29 mouse cellular contexts compared by ENCODE assay signal in genomic region chr19:22518508-22518907, GRCm38 (mm10).
DNase-seq lines count a peak whose midpoint lies in the region; ATAC-seq lines count a peak whose summit lies in the region.
"Had no signal": no experiment of that assay in that cellular context is flagged by ENCODE, and none has a peak within 500 bp of the region (broad histone marks: within the 10 kb centered on the region; RNA-seq: fewer than 3 reads in every experiment).

No protein-coding gene starts in this region.

- no peaks in the 10 kb centered on the region for H3K9me3 ChIP-seq in hindbrain, embryonic 13.5 days
- no peaks in the 10 kb centered on the region for H3K9me3 ChIP-seq in hindbrain, embryonic 11.5 days (ENCODE audit: control insufficient read depth, low read length)
- no peaks in the 10 kb centered on the region for H3K9me3 ChIP-seq in midbrain, embryonic 16.5 days (replicated peaks; ENCODE audit: control insufficient read depth, low read length, poor library complexity, severe bottlenecking)
- no peaks in the 10 kb centered on the region for H3K9me3 ChIP-seq in midbrain, embryonic 11.5 days (ENCODE audit: control insufficient read depth, low read length)
- no peaks in the 10 kb centered on the region for H3K9me3 ChIP-seq in neural tube, embryonic 14.5 days (ENCODE audit: control insufficient read depth, low read length)
- H3K9me3 ChIP-seq: embryonic facial prominence, embryonic 13.5 days; forebrain, embryonic 15.5 days; heart, embryonic 13.5 days; intestine, embryonic 15.5 days; limb, embryonic 15.5 days; liver, embryonic 13.5 days had no signal

- H3K4me1 ChIP-seq in hindbrain, embryonic 13.5 days (replicated peaks), result no peaks in the 10 kb centered on the region
- no peaks in the 10 kb centered on the region for H3K4me1 ChIP-seq in hindbrain, embryonic 11.5 days (replicated peaks; ENCODE audit: control insufficient read depth, insufficient read depth, low read length)
- H3K4me1 ChIP-seq in midbrain, embryonic 16.5 days (ENCODE audit: control insufficient read depth, insufficient read depth, low read length), result no peaks in the 10 kb centered on the region
- H3K4me1 ChIP-seq in midbrain, embryonic 11.5 days (ENCODE audit: control insufficient read depth, insufficient read depth, low read length), result no peaks in the 10 kb centered on the region
- no peaks in the 10 kb centered on the region for H3K4me1 ChIP-seq in neural tube, embryonic 14.5 days (ENCODE audit: control insufficient read depth, insufficient read depth, low read length)
- H3K4me1 ChIP-seq: embryonic facial prominence, embryonic 13.5 days; forebrain, embryonic 15.5 days; heart, embryonic 13.5 days; intestine, embryonic 15.5 days; limb, embryonic 15.5 days; liver, embryonic 13.5 days had no signal

- 59% methylated on average over 6 of the region's 6 CpGs for WGBS in hindbrain, embryonic 13.5 days
- 78% methylated on average over 6 of the region's 6 CpGs for WGBS in hindbrain, embryonic 11.5 days
- WGBS in midbrain, embryonic 16.5 days, result 59% methylated on average over 6 of the region's 6 CpGs
- 79% methylated on average over 6 of the region's 6 CpGs for WGBS in midbrain, embryonic 11.5 days
- WGBS in neural tube, embryonic 14.5 days, result 37% methylated on average over 6 of the region's 6 CpGs

- DNase-seq in hindbrain, embryonic 11.5 days (ENCODE audit: low spot score), result no peak
- DNase-seq in midbrain, embryonic 11.5 days (ENCODE audit: low spot score, missing footprints), result no peak
- DNase-seq in forelimb bud, embryonic 11.5 days (ENCODE audit: low read depth, low spot score), result peak; percentile 17
- no peak for DNase-seq in urinary bladder, postnatal 14 days (ENCODE audit: low spot score)
- DNase-seq: adrenal gland, postnatal 14 days; cerebellum, adult 18-20 months; cerebellum, postnatal 10 days; gastrocnemius, postnatal 10 days; heart, postnatal 10 days; kidney, adult 2 months; kidney, postnatal 36 days; liver, embryonic 13.5 days; lung, adult 18-20 months; lung, postnatal 4 days; thymus, adult 18-20 months; thymus, postnatal 25 days had no signal

- H3K4me2 ChIP-seq in hindbrain, embryonic 13.5 days, result no peak overlapping the region
- H3K4me2 ChIP-seq in hindbrain, embryonic 11.5 days (replicated peaks; ENCODE audit: low read depth, low read length), result no peak overlapping the region
- H3K4me2 ChIP-seq in midbrain, embryonic 16.5 days (ENCODE audit: low read length), result no peak overlapping the region
- no peak overlapping the region for H3K4me2 ChIP-seq in midbrain, embryonic 11.5 days
- H3K4me2 ChIP-seq in neural tube, embryonic 14.5 days (ENCODE audit: low read depth, low read length), result no peak overlapping the region
- H3K4me2 ChIP-seq: embryonic facial prominence, embryonic 13.5 days; forebrain, embryonic 15.5 days; heart, embryonic 13.5 days; intestine, embryonic 15.5 days; limb, embryonic 15.5 days; liver, embryonic 13.5 days had no signal

- no peak overlapping the region for H3K27ac ChIP-seq in hindbrain, embryonic 13.5 days
- no peak overlapping the region for H3K27ac ChIP-seq in hindbrain, embryonic 11.5 days (ENCODE audit: low read depth, low read length)
- no peak overlapping the region for H3K27ac ChIP-seq in midbrain, embryonic 16.5 days (ENCODE audit: low read length)
- no peak overlapping the region for H3K27ac ChIP-seq in midbrain, embryonic 11.5 days (ENCODE audit: low read depth, low read length)
- no peak overlapping the region for H3K27ac ChIP-seq in neural tube, embryonic 14.5 days (ENCODE audit: low read depth, low read length)
- H3K27ac ChIP-seq: embryonic facial prominence, embryonic 13.5 days; forebrain, embryonic 15.5 days; heart, embryonic 13.5 days; intestine, embryonic 15.5 days; layer of hippocampus, adult 2 months; left cerebral cortex, adult 2 months; limb, embryonic 15.5 days; liver, embryonic 13.5 days; stomach, postnatal 0 days had no signal

- no peak overlapping the region for H3K9ac ChIP-seq in hindbrain, embryonic 13.5 days
- H3K9ac ChIP-seq in hindbrain, embryonic 11.5 days (ENCODE audit: low read depth, low read length), result no peak overlapping the region
- H3K9ac ChIP-seq in midbrain, embryonic 16.5 days (ENCODE audit: low read depth, low read length), result no peak overlapping the region
- H3K9ac ChIP-seq in midbrain, embryonic 11.5 days (ENCODE audit: low read length), result no peak overlapping the region
- no peak overlapping the region for H3K9ac ChIP-seq in neural tube, embryonic 14.5 days (replicated peaks; ENCODE audit: low read depth, low read length)
- H3K9ac ChIP-seq: embryonic facial prominence, embryonic 13.5 days; forebrain, embryonic 15.5 days; heart, embryonic 13.5 days; intestine, embryonic 15.5 days; limb, embryonic 15.5 days; liver, embryonic 13.5 days had no signal

- ATAC-seq in hindbrain, embryonic 13.5 days (ENCODE audit: low FRiP score), result peak; percentile 68; the same call in 1 of the 2 replicates
- ATAC-seq in hindbrain, embryonic 11.5 days (ENCODE audit: low FRiP score), result no peak
- ATAC-seq in midbrain, embryonic 16.5 days, result peak; percentile 80; the same call in 1 of the 2 replicates
- no peak for ATAC-seq in midbrain, embryonic 11.5 days (ENCODE audit: low FRiP score)
- peak; percentile 74 for ATAC-seq in neural tube, embryonic 14.5 days (ENCODE audit: low read depth)
- ATAC-seq: CD4-positive, CD25-positive, alpha-beta regulatory T cell, adult 4 months; forebrain, embryonic 15.5 days; intestine, embryonic 15.5 days; lung, postnatal 0 days had no signal

- no peaks in the 10 kb centered on the region for H3K36me3 ChIP-seq in hindbrain, embryonic 13.5 days
- H3K36me3 ChIP-seq in hindbrain, embryonic 11.5 days (ENCODE audit: control insufficient read depth, insufficient read depth, low read length), result no peaks in the 10 kb centered on the region
- no peaks in the 10 kb centered on the region for H3K36me3 ChIP-seq in midbrain, embryonic 16.5 days (ENCODE audit: control insufficient read depth, insufficient read depth, low read length)
- no peaks in the 10 kb centered on the region for H3K36me3 ChIP-seq in midbrain, embryonic 11.5 days (ENCODE audit: control insufficient read depth, insufficient read depth, low read length)
- H3K36me3 ChIP-seq in neural tube, embryonic 14.5 days (ENCODE audit: control insufficient read depth, insufficient read depth, low read length), result no peaks in the 10 kb centered on the region
- H3K36me3 ChIP-seq: embryonic facial prominence, embryonic 13.5 days; forebrain, embryonic 15.5 days; heart, embryonic 13.5 days; intestine, embryonic 15.5 days; limb, embryonic 15.5 days; liver, embryonic 13.5 days had no signal

- H3K27me3 ChIP-seq in hindbrain, embryonic 13.5 days, result no peaks in the 10 kb centered on the region
- no peaks in the 10 kb centered on the region for H3K27me3 ChIP-seq in hindbrain, embryonic 11.5 days (ENCODE audit: control insufficient read depth, insufficient read depth, low read length)
- no peaks in the 10 kb centered on the region for H3K27me3 ChIP-seq in midbrain, embryonic 16.5 days (ENCODE audit: control insufficient read depth, insufficient read depth, low read depth, low read length)
- H3K27me3 ChIP-seq in midbrain, embryonic 11.5 days (ENCODE audit: control insufficient read depth, insufficient read depth, low read length), result no peaks in the 10 kb centered on the region
- H3K27me3 ChIP-seq in neural tube, embryonic 14.5 days (ENCODE audit: control insufficient read depth, insufficient read depth, low read length), result no peaks in the 10 kb centered on the region
- H3K27me3 ChIP-seq: embryonic facial prominence, embryonic 13.5 days; forebrain, embryonic 15.5 days; heart, embryonic 13.5 days; intestine, embryonic 15.5 days; limb, embryonic 15.5 days; liver, embryonic 13.5 days had no signal

- no peak overlapping the region for H3K4me3 ChIP-seq in hindbrain, embryonic 13.5 days
- H3K4me3 ChIP-seq in hindbrain, embryonic 11.5 days (ENCODE audit: low read depth, low read length), result no peak overlapping the region
- no peak overlapping the region for H3K4me3 ChIP-seq in midbrain, embryonic 16.5 days (ENCODE audit: low read depth, low read length)
- no peak overlapping the region for H3K4me3 ChIP-seq in midbrain, embryonic 11.5 days (ENCODE audit: low read depth, low read length)
- H3K4me3 ChIP-seq in neural tube, embryonic 14.5 days (ENCODE audit: low read depth, low read length), result no peak overlapping the region
- H3K4me3 ChIP-seq: embryonic facial prominence, embryonic 13.5 days; forebrain, embryonic 15.5 days; heart, embryonic 13.5 days; intestine, embryonic 15.5 days; layer of hippocampus, adult 2 months; left cerebral cortex, adult 2 months; limb, embryonic 15.5 days; liver, embryonic 13.5 days had no signal

Comparison
In these comparisons a context has a peak if more than half of its experiments do, and no peak if none do; other contexts are left out.
1. ATAC-seq: peak in hindbrain, embryonic 13.5 days (single experiment), midbrain, embryonic 16.5 days (single experiment) and neural tube, embryonic 14.5 days (single experiment); none in hindbrain, embryonic 11.5 days (single experiment) and midbrain, embryonic 11.5 days (single experiment).